Mouse (Mus musculus) ovary, postnatal 36 days (tissue): ENCODE measurements around the gene Ttc39b.

Experiments used
- DNase-seq: peaks from one replicate; pipeline ENCODE4 v3.0.0; 2022; ENCODE audit warnings: low spot score, mixed read lengths

Gene Ttc39b

DNA sequence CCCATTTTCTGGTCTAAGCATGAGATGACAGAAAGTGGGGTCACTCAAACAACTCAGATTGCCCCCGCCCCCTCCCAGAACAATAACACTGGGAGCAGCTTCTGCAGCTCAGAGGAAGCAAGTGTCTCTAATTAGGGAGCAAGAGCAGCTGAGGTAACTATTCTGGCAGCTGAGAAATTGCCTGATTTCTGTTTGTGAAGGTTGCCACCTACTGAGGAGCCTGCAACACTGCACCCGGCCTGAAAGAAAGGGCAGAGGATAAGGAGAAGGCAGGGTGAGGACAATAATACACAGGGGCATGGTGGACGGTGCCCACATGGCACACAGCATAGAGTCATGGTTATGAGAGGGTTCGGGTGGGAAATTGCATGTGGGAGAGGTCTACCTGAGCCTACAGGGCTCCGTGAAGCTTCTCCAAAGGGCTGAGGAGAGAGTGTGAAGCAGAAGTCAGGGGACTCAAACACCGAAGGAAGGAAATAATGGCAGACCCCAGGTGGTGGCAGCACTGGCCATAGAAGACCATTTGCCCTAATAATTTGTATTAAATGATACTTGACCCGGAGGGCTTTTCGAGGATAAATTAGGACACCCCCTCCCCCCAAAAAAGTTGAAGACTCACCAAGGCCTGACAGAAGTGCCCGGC lies 140.6 kb downstream of the Ttc39b start:
- peak; percentile 39 for DNase-seq

- DNase-seq = no peak
Measured at GRCm38 (mm10) chr4:83182178-83183068, 141.6 kb downstream of the Ttc39b start.

- DNase-seq = no peak
Measured at GRCm38 (mm10) chr4:83177471-83177870, 146.6 kb downstream of the Ttc39b start.

DNA sequence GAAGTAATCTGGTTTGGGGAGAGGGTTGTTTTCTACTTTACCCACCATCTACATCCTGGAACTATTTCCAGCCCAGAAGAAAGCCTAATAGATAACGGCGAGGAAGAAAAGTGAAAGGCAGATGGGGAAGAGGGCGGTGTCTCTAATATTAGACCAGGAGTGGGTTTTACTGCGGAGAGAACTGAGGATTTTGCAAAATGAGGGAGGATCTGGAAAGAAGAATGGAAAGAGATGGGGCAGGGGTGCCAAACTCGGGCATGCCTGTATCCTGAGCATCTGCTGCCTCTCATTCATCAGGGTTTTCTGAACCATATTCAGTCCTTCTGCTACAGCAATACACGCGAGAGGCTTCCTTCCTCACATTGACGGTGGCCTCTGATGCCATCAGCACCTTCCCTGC lies 149.1 kb downstream of the Ttc39b start:
- DNase-seq = no peak

- no peak for DNase-seq
Measured at GRCm38 (mm10) chr4:83172278-83172677, 151.8 kb downstream of the Ttc39b start.

DNA sequence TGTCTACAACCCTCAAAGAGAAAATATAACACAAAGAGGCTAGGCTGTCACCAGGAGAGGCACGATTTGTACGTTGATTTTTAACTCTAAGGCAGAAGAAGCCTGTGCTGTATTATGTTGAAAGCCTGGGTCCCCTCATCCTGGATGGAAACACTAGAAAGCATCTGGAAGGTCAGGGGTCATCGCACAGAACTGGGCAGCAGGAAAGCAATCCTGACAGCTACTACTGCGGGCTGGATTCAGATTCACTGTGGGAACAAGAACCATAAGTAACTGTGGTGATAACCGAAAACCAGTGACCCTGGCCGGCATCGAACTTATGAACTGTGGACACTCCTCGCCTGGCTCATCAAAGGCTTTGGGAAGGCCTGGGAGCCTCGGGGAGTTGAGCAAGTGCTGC lies 153.3 kb downstream of the Ttc39b start:
- DNase-seq = no peak
